In the genomic region with DNA sequence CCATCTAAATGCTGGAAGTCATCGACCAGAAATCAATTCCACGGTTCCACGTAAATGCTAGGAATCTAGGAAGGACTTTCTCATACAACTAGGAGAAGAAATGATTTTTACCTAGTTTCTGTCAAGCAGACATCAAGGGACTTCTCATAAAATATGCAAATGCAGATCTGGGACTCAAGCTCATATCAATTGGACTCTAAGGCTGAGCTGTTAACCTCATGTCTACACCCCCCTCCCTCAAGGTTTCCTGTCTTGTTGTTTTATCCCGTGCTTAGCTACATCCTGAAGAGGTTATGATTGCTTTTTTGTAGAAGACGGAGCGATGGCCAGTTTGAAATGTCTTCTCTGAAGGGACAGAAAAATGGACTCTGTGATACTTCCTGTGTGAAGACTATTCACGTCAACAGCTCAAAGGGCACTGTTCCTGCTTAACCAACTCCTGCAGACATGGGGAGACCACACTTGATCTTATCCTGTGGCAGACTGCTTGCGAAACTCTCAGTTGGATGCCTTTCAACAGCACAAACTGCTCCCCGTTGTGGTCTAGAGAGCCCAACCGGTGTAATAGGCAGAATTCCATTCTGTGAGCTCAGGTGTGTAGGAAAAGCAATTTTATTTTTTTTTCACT, we compare ENCODE assay signal across 11 mouse cellular contexts.
A peak's percentile ranks its signal among the peaks of the same experiment; 100 is the strongest.
DNase-seq lines count a peak whose midpoint lies in the region; ATAC-seq and TF ChIP-seq lines count a peak whose summit lies in the region.
"Had no signal": no experiment of that assay in that cellular context is flagged by ENCODE, and none has a peak within 500 bp of the region (broad histone marks: within the 10 kb centered on the region; RNA-seq: fewer than 3 reads in every experiment).

No protein-coding gene starts in this region.

- H3K4me3 ChIP-seq in heart, embryonic 16.5 days (ENCODE audit: low read length): no peak overlapping the region
- no peak overlapping the region for H3K4me3 ChIP-seq in intestine, embryonic 15.5 days (replicated peaks)
- no peak overlapping the region for H3K4me3 ChIP-seq in forebrain, postnatal 0 days (ENCODE audit: low read depth, low read length)
- H3K4me3 ChIP-seq: stomach, embryonic 15.5 days had no signal

- no peak overlapping the region for H3K9ac ChIP-seq in heart, embryonic 16.5 days (ENCODE audit: low read length)
- H3K9ac ChIP-seq in intestine, embryonic 15.5 days: no peak overlapping the region
- no peak overlapping the region for H3K9ac ChIP-seq in forebrain, postnatal 0 days
- H3K9ac ChIP-seq: stomach, embryonic 15.5 days had no signal

- H3K27me3 ChIP-seq in heart, embryonic 16.5 days (ENCODE audit: control insufficient read depth, insufficient read depth, low read length): no peaks in the 10 kb centered on the region
- H3K27me3 ChIP-seq in intestine, embryonic 15.5 days (replicated peaks): no peaks in the 10 kb centered on the region
- no peaks in the 10 kb centered on the region for H3K27me3 ChIP-seq in forebrain, postnatal 0 days (ENCODE audit: insufficient read depth, low read length)
- H3K27me3 ChIP-seq: stomach, embryonic 15.5 days had no signal

- no peak overlapping the region for H3K27ac ChIP-seq in heart, embryonic 16.5 days (ENCODE audit: low read length)
- H3K27ac ChIP-seq in intestine, embryonic 15.5 days: no peak overlapping the region
- H3K27ac ChIP-seq in forebrain, postnatal 0 days (ENCODE audit: low read depth, low read length): no peak overlapping the region
- H3K27ac ChIP-seq: stomach, embryonic 15.5 days had no signal

- TF ChIP-seq CTCF in forebrain, postnatal 0 days (IDR thresholded peaks at IDR 0.05; ENCODE audit: low read depth): no peak

- no peak for DNase-seq in heart, postnatal 25 days (ENCODE audit: low spot score)
- DNase-seq in CD4-positive helper T cell, adult 2 months (ENCODE audit: low read depth, low spot score): peak; percentile 36
- DNase-seq in forebrain, postnatal 0 days: no peak
- DNase-seq in frontal cortex, postnatal 25 days (ENCODE audit: low spot score in 2 of 2): no peak
- no peak for DNase-seq in cerebellum, adult 9-11 months
- DNase-seq: cerebellum, postnatal 25 days; gastrocnemius, postnatal 14 days had no signal

- H3K4me2 ChIP-seq in heart, embryonic 16.5 days (ENCODE audit: low read depth, low read length): peak overlapping the region; percentile 40
- no peak overlapping the region for H3K4me2 ChIP-seq in intestine, embryonic 15.5 days (replicated peaks)
- no peak overlapping the region for H3K4me2 ChIP-seq in forebrain, postnatal 0 days (ENCODE audit: low read depth)
- H3K4me2 ChIP-seq: stomach, embryonic 15.5 days had no signal

- no peak for ATAC-seq in heart, embryonic 16.5 days (replicated peaks; ENCODE audit: extremely low read depth, insufficient read depth, low FRiP score)
- ATAC-seq in intestine, embryonic 15.5 days: peak; percentile 82
- ATAC-seq in monocyte, adult 5-6 weeks (replicated peaks; ENCODE audit: insufficient number of reproducible peaks, low FRiP score, low TSS enrichment, poor library complexity, severe bottlenecking): peak; percentile 75
- no peak for ATAC-seq in forebrain, postnatal 0 days

- no peaks in the 10 kb centered on the region for H3K36me3 ChIP-seq in heart, embryonic 16.5 days (ENCODE audit: control insufficient read depth, insufficient read depth)
- H3K36me3 ChIP-seq in intestine, embryonic 15.5 days: no peaks in the 10 kb centered on the region
- H3K36me3 ChIP-seq in forebrain, postnatal 0 days (ENCODE audit: insufficient read depth): no peaks in the 10 kb centered on the region
- H3K36me3 ChIP-seq: stomach, embryonic 15.5 days had no signal

- H3K9me3 ChIP-seq in heart, embryonic 16.5 days (replicated peaks; ENCODE audit: control insufficient read depth, low read length): no peaks in the 10 kb centered on the region
- H3K9me3 ChIP-seq in intestine, embryonic 15.5 days: no peaks in the 10 kb centered on the region
- no peaks in the 10 kb centered on the region for H3K9me3 ChIP-seq in forebrain, postnatal 0 days (ENCODE audit: low read length)
- H3K9me3 ChIP-seq: stomach, embryonic 15.5 days had no signal

- intact Hi-C loops in heart, postnatal 25 days (cut with DNase I): no loop called here

- WGBS in heart, embryonic 16.5 days: 24% methylated on average over 10 of the region's 10 CpGs
- 48% methylated on average over 10 of the region's 10 CpGs for WGBS in intestine, embryonic 15.5 days
- WGBS in forebrain, postnatal 0 days: 45% methylated on average over 10 of the region's 10 CpGs

- H3K4me1 ChIP-seq in heart, embryonic 16.5 days (ENCODE audit: control insufficient read depth, insufficient read depth, low read length): peaks cover 12% of the 10 kb centered on the region
- H3K4me1 ChIP-seq in intestine, embryonic 15.5 days (replicated peaks): 0 out of 2 replicates have a peak, but pooled peaks cover 2% of the 10 kb centered on the region
- no peaks in the 10 kb centered on the region for H3K4me1 ChIP-seq in forebrain, postnatal 0 days (ENCODE audit: insufficient read depth)
- H3K4me1 ChIP-seq: stomach, embryonic 15.5 days had no signal

Comparison
In these comparisons a context has a peak if more than half of its experiments do, and no peak if none do; other contexts are left out.
1. ATAC-seq: peak in intestine, embryonic 15.5 days (single experiment) and monocyte, adult 5-6 weeks (single experiment); none in heart, embryonic 16.5 days (single experiment) and forebrain, postnatal 0 days (single experiment).